ENCODE assay signal across 20 mouse cellular contexts in the genomic region with DNA sequence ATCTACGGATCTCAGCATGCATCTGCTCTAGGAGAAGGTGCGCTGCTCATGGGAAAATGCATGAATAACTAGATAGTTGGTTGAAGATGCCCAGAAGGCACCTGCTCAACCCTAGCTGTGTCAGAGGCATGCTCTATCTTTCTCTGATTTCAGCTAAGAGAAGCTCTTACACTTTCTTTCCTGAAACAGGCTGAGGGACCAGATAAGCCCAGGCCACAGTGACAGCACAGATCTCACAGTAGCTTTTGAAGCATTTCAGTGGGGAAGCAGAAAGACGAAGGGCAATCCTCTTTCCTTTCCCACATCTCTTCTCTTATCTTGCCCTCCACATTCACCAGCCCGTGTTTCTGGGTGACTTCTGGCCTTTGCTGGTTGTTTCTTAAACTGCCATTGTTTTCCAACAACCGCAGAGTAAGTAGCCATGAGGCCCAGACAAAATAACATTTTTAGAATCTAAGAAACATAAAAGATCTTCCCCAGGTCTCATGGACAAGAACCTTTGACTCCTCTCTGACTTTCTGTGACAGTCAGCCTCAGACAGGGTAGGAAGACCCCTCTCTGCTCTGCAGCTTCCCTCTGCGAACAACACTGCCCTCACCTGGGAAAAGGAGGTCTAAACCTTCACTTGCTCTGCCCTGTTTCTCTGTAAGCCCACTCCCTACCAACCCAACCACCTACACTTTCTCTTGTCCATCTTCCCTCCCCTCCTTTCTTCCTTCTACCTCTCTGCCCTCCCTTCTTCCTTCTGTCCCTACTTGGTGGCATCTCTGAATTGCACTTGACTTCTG.
DNase-seq lines count a peak whose midpoint lies in the region; ATAC-seq and TF ChIP-seq lines count a peak whose summit lies in the region.
"Had no signal": no experiment of that assay in that cellular context is flagged by ENCODE, and none has a peak within 500 bp of the region (broad histone marks: within the 10 kb centered on the region; RNA-seq: fewer than 3 reads in every experiment).

No protein-coding gene starts in this region.

- H3K4me1 ChIP-seq in ES-Bruce4 (ENCODE audit: control insufficient read depth, insufficient read depth, low read length) (no peaks in the 10 kb centered on the region), G1E (ENCODE audit: insufficient read depth, low read depth, low read length) (no peaks in the 10 kb centered on the region)
- no peaks in the 10 kb centered on the region for H3K4me1 ChIP-seq in liver, embryonic 13.5 days (replicated peaks)
- H3K4me1 ChIP-seq in forebrain, embryonic 14.5 days (ENCODE audit: control insufficient read depth, insufficient read depth, low read length), result no peaks in the 10 kb centered on the region
- peaks cover 2% of the 10 kb centered on the region; the same call in 1 of the 2 replicates for H3K4me1 ChIP-seq in hindbrain, embryonic 13.5 days (replicated peaks)
- H3K4me1 ChIP-seq: embryonic facial prominence, embryonic 12.5 days; heart, embryonic 13.5 days had no signal

- no peak for TF ChIP-seq POLR2A in ES-Bruce4 (IDR thresholded peaks at IDR 0.05; ENCODE audit: insufficient read depth, low read length)

- 36% methylated on average over 6 of the region's 6 CpGs for WGBS in liver, embryonic 13.5 days (ENCODE audit: insufficient replicate concordance)
- WGBS in forebrain, embryonic 14.5 days, result 91% methylated on average over 6 of the region's 6 CpGs
- 77% methylated on average over 6 of the region's 6 CpGs for WGBS in hindbrain, embryonic 13.5 days

- H3K36me3 ChIP-seq in ES-Bruce4 (ENCODE audit: control insufficient read depth, insufficient read depth, low read length, poor library complexity, severe bottlenecking), result no peaks in the 10 kb centered on the region
- H3K36me3 ChIP-seq in G1E (replicated peaks), result no peaks in the 10 kb centered on the region
- no peaks in the 10 kb centered on the region for H3K36me3 ChIP-seq in liver, embryonic 13.5 days
- H3K36me3 ChIP-seq in forebrain, embryonic 14.5 days (ENCODE audit: control insufficient read depth, insufficient read depth, low read length), result no peaks in the 10 kb centered on the region
- no peaks in the 10 kb centered on the region for H3K36me3 ChIP-seq in hindbrain, embryonic 13.5 days
- H3K36me3 ChIP-seq: embryonic facial prominence, embryonic 12.5 days; heart, embryonic 13.5 days had no signal

- H3K4me3 ChIP-seq in ES-Bruce4 (ENCODE audit: low read depth, low read length) (no peak overlapping the region), G1E (ENCODE audit: low read depth, low read length) (no peak overlapping the region)
- no peak overlapping the region for H3K4me3 ChIP-seq in liver, embryonic 13.5 days (replicated peaks)
- no peak overlapping the region for H3K4me3 ChIP-seq in forebrain, embryonic 14.5 days (ENCODE audit: low read depth, low read length)
- H3K4me3 ChIP-seq in hindbrain, embryonic 13.5 days, result no peak overlapping the region
- H3K4me3 ChIP-seq: embryonic facial prominence, embryonic 12.5 days; forebrain, embryonic 13.5 days; heart, embryonic 13.5 days had no signal

- H3K27ac ChIP-seq in ES-Bruce4 (ENCODE audit: insufficient read depth, low read length), result no peak overlapping the region
- H3K27ac ChIP-seq in liver, embryonic 13.5 days, result no peak overlapping the region
- H3K27ac ChIP-seq in forebrain, embryonic 14.5 days (ENCODE audit: low read depth, low read length), result no peak overlapping the region
- H3K27ac ChIP-seq in hindbrain, embryonic 13.5 days, result no peak overlapping the region
- H3K27ac ChIP-seq: embryonic facial prominence, embryonic 12.5 days; forebrain, embryonic 13.5 days; heart, embryonic 13.5 days had no signal

- H3K27me3 ChIP-seq in ES-Bruce4 (ENCODE audit: control insufficient read depth, insufficient read depth, low read length, poor library complexity, severe bottlenecking) (no peaks in the 10 kb centered on the region), G1E (ENCODE audit: insufficient read depth, low read length) (no peaks in the 10 kb centered on the region)
- no peaks in the 10 kb centered on the region for H3K27me3 ChIP-seq in liver, embryonic 13.5 days
- no peaks in the 10 kb centered on the region for H3K27me3 ChIP-seq in forebrain, embryonic 14.5 days (replicated peaks; ENCODE audit: control insufficient read depth, insufficient read depth, low read length)
- no peaks in the 10 kb centered on the region for H3K27me3 ChIP-seq in hindbrain, embryonic 13.5 days
- H3K27me3 ChIP-seq: CH12.LX; embryonic facial prominence, embryonic 12.5 days; forebrain, embryonic 13.5 days; heart, embryonic 13.5 days had no signal

- no peak for DNase-seq in G1E (ENCODE audit: low spot score)
- peak; percentile 35 for DNase-seq in ZHBTc4 (ENCODE audit: low read depth, low spot score)
- DNase-seq in liver, embryonic 13.5 days, result peak; percentile 13
- no peak for DNase-seq in frontal cortex, postnatal 25 days (ENCODE audit: low spot score in 2 of 2)
- no peak for DNase-seq in forebrain, embryonic 14.5 days (ENCODE audit: low spot score)
- DNase-seq in neural tube, embryonic 10.5 days (ENCODE audit: extremely low spot score, low spot score), result no peak
- DNase-seq: adrenal gland, postnatal 10 days; cerebellum, adult 11 months; cerebellum, adult 8-10 months; cerebellum, postnatal 14 days; gastrocnemius, postnatal 36 days; heart, adult 11 months; heart, postnatal 36 days had no signal

- H3K9ac ChIP-seq in ES-Bruce4 (ENCODE audit: low read depth, poor library complexity, severe bottlenecking), result no peak overlapping the region
- H3K9ac ChIP-seq in liver, embryonic 13.5 days, result no peak overlapping the region
- no peak overlapping the region for H3K9ac ChIP-seq in forebrain, embryonic 14.5 days (ENCODE audit: low read length)
- H3K9ac ChIP-seq in hindbrain, embryonic 13.5 days, result no peak overlapping the region
- H3K9ac ChIP-seq: embryonic facial prominence, embryonic 12.5 days; forebrain, embryonic 13.5 days; heart, embryonic 13.5 days had no signal

- H3K9me3 ChIP-seq in ES-Bruce4 (replicated peaks; ENCODE audit: control insufficient read depth, insufficient read depth, low read length, poor library complexity, severe bottlenecking) (peaks cover 6% of the 10 kb centered on the region), G1E (replicated peaks) (no peaks in the 10 kb centered on the region)
- H3K9me3 ChIP-seq in liver, embryonic 13.5 days (replicated peaks), result no peaks in the 10 kb centered on the region
- no peaks in the 10 kb centered on the region for H3K9me3 ChIP-seq in forebrain, embryonic 14.5 days (replicated peaks; ENCODE audit: control insufficient read depth, low read length)
- H3K9me3 ChIP-seq in hindbrain, embryonic 13.5 days, result no peaks in the 10 kb centered on the region; the same call in 1 of the 2 replicates
- H3K9me3 ChIP-seq: embryonic facial prominence, embryonic 12.5 days; heart, embryonic 13.5 days had no signal

- peak; percentile 85 for ATAC-seq in G1E (ENCODE audit: extremely low read depth, insufficient number of reproducible peaks, low FRiP score, poor library complexity, severe bottlenecking)
- ATAC-seq in liver, embryonic 13.5 days (ENCODE audit: low read depth), result peak; percentile 58
- no peak for ATAC-seq in forebrain, embryonic 14.5 days
- no peak for ATAC-seq in hindbrain, embryonic 13.5 days (ENCODE audit: low FRiP score)
- ATAC-seq: forebrain, embryonic 13.5 days; hindbrain, embryonic 16.5 days had no signal

- no peak for TF ChIP-seq EP300 in ES-Bruce4 (IDR thresholded peaks at IDR 0.05; ENCODE audit: insufficient read depth, low read depth, low read length)

- peak; percentile 26 for TF ChIP-seq CTCF in ES-Bruce4 (IDR thresholded peaks at IDR 0.05; ENCODE audit: low read depth, low read length)
- TF ChIP-seq CTCF in G1E (IDR thresholded peaks at IDR 0.05; ENCODE audit: low read depth, low read length), result no peak

- H3K4me2 ChIP-seq in liver, embryonic 13.5 days, result no peak overlapping the region
- H3K4me2 ChIP-seq in forebrain, embryonic 14.5 days (ENCODE audit: low read length), result no peak overlapping the region
- H3K4me2 ChIP-seq in hindbrain, embryonic 13.5 days, result no peak overlapping the region
- H3K4me2 ChIP-seq: embryonic facial prominence, embryonic 12.5 days; forebrain, embryonic 13.5 days; heart, embryonic 13.5 days had no signal

Comparison
In these comparisons a context has a peak if more than half of its experiments do, and no peak if none do; other contexts are left out.
1. ATAC-seq: peak in G1E (single experiment) and liver, embryonic 13.5 days (single experiment); none in forebrain, embryonic 14.5 days (single experiment) and hindbrain, embryonic 13.5 days (single experiment).
2. DNase-seq: peak in ZHBTc4 (single experiment) and liver, embryonic 13.5 days (single experiment); none in G1E (single experiment), frontal cortex, postnatal 25 days (0 of 2), forebrain, embryonic 14.5 days (single experiment) and neural tube, embryonic 10.5 days (single experiment).